Mouse (Mus musculus) CD4-positive helper T cell, adult 2 months (primary cell): Measurements from ENCODE around the gene Sp6.

Source experiments
- DNase-seq: peaks from one replicate; pipeline ENCODE4 v3.0.0-alpha.2; 2012; ENCODE audit warnings: low read depth, missing footprints, low spot score

Gene Sp6

DNA sequence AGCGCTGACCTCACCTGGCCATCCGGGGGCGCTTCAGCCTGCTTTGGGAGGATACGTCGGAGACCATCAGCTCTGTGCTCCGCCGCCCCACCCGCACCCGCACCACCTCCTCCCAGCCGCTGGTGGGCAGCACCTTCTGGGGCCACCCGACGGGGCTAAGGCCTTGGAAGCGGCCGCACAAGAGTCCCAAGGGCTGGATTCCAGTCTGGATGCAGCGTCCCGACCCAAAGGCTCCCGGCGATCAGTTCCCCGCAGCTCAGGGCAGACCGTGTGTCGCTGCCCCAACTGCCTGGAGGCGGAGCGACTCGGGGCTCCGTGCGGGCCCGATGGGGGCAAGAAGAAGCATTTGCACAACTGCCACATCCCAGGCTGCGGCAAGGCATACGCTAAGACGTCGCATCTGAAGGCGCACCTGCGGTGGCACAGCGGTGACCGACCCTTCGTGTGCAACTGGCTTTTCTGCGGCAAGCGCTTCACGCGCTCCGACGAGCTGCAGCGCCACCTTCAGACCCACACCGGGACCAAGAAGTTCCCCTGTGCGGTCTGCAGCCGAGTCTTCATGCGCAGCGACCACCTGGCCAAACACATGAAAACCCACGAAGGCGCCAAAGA lies 8.8 kb downstream of the Sp6 start:
- DNase-seq = peak; percentile 88

DNA sequence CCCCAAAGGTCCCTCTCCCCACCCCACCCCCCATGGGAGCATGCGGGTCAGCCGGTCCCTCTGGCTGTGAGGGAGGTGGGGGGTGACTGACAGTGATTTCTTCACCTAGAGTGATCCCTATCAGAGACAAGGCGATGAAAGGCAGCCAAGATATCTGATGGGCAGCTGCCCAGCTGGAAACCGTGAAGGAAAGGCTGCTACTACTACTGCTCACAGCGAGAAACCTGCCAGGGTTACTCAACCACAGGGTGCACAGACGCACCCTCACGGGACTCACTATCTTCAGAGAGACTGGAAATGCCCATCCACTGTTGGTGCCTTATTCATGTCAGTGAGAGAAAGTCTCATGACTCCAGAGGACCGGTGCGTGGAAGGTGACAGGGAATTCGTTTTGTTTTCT lies 11.8 kb downstream of the Sp6 start:
- no peak for DNase-seq

DNA sequence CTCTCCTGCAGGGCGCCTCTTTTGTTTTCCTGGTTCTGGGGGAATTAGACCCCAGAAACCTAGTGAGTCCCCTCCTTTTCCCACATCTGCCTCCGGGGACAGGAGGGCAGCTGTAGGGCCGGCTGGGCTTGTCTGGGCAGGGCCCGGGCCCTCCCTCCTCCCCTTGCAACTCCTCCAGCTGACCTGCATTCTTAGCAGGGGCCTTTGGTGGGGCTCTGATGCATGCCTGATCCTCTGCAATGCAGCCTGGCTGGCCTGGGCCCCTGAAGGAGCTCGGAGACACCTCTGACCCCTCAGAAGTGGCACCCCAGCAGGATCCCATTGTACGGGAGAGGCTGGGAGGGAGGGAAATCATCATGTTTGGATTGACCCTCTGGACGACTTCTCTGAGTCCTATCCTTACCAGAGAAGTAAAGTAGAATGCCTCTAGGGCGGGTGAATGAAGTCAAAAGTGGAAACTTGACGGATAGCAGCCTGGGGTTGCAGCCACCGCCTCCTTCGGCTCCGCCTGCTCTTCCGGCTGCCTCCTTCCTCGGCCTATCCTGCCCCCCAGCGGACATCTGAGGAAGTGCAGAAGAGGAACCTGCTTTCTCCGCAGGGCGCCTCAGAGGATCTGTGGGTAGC lies 12.6 kb downstream of the Sp6 start:
- DNase-seq = peak; percentile 91

DNA sequence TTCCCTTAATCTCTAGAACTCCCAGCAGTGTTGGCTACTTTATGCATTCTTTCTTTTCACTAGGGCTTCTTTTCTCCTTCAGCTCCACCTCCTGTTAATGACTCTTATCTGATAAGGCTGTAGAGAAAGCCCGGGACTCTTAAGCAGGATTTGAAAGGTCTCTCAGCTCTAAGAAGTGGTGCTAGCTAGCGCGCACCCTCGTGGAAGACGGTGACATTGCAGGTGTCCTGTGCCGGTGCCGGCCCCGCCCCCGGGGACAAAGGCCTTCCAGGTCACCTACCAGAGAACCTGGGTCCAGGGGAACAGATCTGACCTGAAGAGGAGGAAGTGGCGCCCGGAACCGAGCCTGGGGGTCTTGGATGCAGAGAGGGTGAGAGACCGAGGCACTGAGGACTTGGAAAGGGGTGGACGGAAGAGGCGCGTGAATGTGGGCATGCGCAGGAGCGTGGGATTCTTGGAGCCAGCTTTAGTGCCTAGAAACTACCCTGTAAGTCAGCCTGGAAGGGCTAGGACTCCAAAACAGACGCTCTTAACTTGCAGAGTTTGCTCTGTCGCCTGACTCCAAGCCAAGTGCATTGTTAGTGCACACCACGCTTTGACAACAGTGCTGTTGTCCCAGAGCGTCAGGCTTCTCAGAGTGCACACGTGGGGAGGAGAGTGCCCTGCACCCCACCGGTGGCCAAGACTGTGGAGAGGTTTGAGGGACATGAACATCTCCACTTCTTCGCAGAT lies 16.7 kb downstream of the Sp6 start, which contains the start of gene Scrn2:
TSS of gene Scrn2 (plus strand) at position 253 of the 732 bp plus-strand sequence.
- peak; percentile 87 for DNase-seq

DNA sequence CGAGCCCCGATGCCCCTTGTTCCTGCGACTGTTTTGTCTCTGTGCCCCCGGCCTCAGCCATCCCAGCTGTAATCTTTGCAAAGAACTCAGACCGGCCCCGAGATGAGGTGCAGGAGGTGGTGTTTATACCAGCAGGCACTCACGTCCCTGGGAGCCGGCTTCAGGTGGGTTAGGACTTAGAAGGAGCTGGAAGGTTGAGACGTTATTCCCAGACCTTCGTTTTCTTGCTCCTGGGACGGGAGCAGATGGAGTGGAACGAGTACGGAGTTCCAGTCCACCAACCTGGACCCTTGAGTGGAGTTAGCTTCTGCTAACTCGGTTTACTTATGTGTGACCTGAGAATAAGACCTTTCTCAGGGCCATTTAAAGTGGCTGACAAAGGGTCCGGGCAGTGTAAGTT lies 17.2 kb downstream of the Sp6 start:
- DNase-seq = no peak

DNA sequence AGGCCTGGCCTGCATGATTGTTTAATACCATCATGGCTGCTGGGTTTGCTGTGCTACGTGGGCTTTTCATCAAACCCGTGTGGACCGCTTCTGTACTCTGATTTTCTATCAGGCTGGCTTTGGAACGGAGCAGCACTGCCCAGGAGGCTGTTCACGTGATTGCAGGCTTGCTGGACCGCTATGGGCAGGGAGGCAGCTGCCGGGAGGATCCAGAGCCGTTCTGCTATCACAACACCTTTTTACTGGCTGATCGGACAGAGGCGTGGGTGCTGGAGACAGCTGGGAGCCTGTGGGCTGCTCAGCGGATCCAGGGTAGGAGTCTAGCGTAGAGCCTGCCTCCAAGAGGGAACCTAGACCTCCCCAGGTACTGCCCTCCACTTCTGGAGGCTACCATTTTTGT lies 18.8 kb downstream of the Sp6 start:
- no peak for DNase-seq

DNA sequence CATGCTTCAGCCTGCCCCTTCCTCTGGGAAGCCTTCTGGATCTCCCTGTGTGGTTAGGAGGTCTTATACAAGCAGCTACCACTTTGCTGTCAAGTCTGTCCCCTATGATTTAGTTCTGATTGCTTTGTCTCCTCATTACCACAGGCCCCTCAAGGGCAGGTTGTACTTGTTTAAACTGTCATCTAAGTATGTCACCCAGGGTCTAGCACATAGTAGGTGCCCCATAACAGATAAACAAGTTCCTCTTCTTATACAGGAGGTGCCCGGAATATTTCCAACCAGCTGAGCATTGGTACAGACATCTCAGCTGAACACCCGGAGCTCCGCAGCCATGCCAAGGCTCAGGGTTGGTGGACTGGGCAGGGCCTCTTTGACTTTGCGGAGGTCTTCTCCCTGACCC lies 19.3 kb downstream of the Sp6 start:
- DNase-seq = no peak

DNA sequence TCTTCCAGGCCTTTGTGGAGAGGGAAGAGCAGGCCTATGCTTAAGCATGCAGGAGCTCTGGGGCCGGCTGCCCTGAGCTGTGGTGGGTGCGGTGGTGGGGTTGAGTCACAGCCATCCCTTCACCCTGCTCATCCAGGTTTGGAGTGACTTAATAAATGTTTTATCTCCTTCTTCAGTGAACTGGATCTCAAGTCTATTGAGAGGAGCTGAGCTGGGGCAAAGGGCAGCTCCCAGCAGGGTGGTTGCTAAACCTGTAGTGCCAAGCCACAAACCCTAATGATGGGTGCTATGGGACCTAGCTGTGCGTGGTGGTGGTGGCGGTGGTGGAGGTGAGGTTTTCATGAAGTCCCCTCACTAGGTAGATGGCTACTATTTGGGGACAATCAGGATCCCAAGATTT lies 20.6 kb downstream of the Sp6 start:
- no peak for DNase-seq

DNA sequence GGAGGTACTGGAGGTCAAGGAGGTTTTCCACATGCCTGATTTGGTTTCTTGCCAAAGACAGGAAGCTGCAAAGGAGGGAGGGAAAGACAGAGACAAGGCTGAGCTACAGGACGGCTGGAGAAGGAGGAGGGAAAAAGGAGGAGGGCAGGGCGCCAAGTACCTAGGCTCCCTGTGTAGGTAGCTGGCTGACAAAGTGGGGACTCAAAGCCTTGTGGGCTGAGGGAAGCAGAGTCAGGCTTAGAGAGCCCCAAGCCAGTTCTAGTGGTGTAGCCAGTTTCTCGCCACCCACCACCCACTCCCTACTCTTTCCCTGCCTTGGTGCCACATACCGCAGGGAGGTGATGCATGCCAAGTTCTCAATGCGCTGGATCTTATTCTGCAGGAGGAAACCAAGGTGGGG lies 22.9 kb downstream of the Sp6 start:
- no peak for DNase-seq

DNA sequence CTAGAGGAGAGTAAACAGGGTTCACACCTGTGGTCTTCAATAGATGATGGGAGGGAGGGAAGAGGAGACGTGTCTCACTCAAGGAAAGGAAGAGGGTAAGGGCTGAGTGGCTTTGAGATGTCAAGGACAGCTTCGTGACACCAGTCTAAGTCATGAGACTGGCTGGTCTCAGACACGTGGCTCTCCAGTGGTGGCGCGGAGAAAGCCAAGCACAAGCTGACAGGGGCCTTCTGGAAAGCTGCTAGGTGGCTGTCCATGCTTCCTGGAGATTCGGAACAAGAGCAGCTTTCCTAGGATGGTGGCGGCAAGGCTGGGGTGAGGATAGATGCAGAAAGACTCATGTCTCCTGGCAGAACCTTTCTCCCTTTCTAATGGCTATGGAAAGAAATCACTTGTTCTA lies 25.7 kb downstream of the Sp6 start:
- DNase-seq = no peak

DNA sequence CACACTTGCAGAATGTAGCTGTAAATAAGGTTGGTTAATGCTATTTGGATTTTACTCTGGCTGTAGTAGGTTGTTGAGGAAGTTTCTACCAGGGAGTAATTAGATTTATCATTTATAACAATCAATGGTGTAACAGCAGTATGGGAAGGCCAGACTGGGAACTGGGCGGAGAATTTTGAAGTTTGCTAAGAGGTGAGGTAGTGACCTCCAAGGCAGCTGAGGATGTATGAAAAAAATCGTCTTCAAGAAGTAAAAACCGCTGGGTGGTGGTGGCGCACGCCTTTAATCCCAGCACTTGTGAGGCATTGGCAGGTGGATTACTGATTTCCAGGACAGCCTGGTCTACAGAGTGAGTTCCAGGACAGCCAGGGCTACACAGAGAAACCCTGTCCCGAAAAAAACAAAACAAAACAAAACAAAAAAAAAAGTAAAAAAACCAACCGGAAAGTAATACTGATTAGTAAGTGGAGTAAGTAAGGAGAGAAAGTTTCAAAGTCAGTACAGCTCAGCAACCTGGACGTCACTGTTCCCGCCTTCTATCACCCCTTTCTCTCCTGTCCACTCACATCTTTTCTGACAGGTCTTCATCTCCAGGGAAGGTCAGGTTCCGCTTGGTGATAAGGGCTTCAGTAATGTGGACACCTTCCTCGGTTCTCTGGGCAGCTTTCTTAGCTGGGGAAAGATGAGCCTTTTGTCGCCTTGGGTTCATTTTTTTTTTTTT lies 27.3 kb downstream of the Sp6 start:
- no peak for DNase-seq

DNA sequence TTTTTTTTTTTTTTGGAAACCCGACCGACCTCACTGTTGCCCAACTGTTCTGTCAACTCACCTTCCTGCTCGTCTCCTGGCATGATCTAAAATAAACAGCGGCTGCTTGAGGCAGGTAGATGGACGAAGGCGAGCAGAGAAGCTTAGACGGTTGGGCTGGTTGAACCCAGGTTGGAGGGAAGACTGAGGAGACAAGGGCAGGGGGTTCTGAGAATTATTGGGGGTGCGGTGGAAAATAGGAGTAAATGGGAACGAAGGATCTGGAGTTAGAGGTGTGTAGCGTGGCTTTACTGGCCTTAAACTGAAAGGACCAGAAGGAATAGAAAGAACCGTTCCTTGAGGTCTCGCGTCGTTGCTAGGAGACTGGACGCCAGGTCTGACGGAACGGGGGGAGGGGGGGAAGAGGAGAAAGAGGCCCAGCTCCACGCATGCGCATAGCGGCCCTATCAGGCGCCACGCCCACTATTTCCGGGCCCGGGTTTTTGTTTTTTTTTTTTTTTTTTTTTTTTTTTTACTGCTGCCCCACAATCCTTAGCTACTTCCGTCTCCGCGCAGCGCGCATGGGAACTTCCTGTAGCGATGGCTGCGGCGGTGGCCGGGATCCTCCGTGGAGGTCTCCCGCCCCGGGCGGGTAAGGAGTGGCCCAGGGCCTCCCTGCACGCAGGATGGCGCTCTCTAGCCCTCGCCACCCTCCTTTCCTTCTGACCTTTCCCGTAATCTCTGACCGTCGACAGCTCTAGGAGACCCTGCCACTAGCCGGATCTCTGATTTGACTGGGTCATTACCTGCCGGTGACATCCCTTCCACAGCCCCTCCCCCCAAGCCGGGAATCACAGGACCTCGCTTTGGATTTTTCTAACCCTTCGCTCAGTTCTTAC lies 28.1 kb downstream of the Sp6 start, which contains the start of the genes Lrrc46 and Mrpl10:
TSS of gene Lrrc46 (minus strand) at position 386 of the 878 bp plus-strand sequence.
TSS of gene Mrpl10 (plus strand) at position 539 of the 878 bp plus-strand sequence.
- peak; percentile 95 for DNase-seq

DNA sequence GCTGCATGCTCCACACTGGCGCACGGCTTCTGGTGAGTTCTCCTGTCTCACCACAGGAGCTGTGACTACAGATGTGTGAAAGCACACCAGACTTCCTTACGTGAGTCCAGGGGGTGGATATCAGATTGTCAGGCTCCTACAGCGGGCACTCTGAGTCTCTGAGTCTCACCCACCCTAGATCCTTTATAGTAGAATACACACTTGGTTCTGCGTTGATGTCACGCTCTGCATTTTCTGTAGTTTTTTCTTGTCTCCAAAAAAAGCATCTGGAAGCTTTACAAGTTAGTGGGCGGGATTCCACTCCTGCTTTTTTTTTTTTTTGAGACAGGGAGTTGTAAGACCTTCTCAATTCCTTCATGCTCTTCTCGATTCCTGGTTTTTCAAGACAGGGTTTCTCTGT lies 31.7 kb downstream of the Sp6 start:
- DNase-seq = no peak

DNA sequence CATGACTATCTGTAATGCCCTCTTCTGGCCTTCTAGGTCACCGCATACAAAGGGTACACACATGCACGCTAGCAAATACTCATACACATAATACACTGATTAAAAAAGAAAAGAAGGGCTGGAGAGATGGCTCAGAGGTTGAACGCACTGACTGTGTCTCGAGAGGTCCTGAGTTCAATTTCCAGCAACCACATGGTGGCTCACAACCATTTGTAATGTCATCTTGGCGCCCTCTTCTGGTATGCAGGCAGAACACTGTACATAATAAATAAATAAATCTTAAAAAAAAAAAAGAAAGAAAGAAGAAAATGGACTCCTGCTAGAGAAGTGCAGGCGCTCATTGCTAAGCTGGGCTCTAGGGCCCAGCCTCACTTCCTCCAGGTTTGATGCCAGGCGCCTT lies 32.7 kb downstream of the Sp6 start:
- peak; percentile 50 for DNase-seq

DNA sequence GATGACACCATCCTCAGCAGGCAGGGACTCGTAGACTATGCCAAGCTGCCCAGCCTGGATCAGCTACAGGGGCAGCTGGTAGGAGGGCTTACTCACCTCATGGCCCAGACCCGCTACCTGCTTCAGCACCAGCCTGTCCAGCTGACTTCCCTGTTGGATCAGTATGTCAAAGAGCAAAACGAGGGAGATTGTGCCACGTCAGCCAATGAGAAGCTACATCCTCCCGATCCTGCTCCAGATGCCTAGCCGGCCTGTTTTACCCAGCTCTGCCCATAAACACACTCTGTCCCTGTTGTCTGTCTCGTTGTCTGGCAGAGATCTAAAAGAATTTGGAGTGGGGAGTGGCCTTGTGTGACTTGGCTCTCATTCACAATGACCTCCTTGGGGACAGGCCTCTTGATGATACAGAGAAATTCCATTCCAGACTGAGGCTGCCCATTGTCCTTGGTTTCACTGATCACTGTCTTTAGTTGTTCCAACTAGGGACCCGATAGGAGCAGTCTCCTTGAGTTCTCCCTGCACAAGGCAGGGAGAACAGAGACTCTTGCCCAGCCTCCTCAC lies 35.0 kb downstream of the Sp6 start:
- DNase-seq = no peak

DNA sequence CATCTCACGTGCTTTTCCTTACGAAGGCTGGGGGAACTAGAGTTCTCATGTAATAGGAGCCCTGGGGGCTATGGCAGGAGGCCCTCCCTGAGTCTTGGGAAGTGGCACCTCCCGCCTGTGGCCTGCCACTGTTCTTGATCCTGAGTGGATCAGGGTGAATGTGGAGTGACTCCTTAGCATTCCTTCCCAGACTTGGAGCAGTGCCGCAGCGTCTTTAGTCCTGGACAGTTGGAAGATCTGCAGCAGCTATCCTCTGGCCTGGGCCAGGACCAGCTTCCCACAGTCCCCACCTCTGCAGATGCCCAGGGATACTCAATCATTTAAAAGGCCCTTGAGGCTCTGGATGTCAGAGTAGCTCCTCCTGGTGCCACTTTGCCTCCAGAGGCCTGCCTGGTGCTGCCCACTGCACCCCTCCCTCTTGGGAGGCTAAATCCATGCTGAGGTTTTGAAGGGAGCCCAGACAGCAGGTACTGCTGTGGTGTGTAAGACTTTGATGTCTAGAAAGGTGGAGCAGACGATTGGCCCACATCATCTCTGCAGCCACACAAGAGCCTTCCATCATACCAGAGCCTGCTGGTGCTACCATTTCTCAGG lies 36.4 kb downstream of the Sp6 start:
- DNase-seq = no peak

DNA sequence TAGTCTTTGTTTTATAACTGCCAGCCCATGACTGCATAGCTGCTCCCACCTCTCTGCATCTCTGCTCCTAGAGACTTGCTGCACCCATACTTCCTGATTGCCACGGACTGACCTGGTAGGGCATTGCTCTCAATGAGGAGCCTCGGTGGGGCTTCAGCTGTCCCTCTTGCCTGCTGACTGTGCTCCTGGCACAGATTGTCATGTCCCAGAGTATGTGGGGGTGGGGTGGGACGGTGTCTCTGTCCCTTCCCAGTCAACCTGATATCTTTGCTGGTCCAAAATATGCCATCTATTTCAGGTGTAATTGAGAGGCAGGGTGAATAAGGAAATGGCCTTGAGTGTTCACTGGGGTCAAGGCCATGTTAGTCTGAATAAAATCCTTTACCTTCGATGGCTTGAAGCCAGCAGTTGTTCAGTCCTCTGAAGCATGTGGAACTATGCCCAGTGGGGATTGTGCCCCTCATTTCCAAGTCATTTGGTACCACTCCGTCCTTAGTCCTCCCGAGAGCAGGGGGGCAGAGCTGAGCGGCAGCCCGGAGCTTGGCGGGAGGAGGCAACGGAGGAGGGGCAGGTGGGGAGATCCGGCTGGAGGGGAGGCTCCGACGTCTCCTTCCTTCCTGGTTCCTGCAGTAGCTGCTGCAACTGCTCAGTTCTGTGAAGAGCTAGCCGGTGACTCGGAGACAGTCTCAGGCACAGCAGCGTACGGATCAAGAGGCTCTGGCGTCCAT lies 37.2 kb downstream of the Sp6 start, which contains the start of gene Osbpl7:
TSS of gene Osbpl7 (plus strand) at position 413 of the 728 bp plus-strand sequence.
- peak; percentile 75 for DNase-seq

DNA sequence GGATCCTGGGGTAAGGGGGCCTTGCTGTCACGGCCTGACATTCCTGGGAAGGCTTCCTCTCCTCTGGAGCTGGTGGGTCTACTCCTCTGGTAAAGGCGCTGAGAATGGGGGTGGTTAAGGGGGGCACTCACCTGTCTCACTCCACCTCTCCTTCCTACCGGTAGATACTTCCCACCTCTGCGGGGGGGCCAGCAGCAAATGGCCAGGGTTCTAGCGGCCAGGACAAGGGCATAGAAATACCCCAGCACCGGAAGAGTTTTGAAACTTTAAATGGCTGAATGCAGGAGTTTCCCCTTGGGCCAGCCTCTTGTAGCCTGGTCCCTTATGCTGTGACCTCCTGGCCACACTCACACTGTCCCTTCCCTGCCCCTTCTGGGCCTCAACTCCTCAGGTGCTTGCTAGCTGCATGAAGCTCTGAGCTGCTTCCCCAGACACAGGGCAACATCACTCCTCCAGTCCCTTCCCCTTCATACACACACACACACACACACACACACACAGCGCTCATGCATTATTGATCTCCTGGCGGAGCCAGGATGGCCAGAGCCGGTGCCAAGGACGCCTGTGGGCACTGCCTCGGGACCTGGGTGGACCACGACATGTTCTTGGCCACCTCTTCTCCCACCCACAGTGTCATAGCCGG lies 37.9 kb downstream of the Sp6 start:
- peak; percentile 32 for DNase-seq

DNA sequence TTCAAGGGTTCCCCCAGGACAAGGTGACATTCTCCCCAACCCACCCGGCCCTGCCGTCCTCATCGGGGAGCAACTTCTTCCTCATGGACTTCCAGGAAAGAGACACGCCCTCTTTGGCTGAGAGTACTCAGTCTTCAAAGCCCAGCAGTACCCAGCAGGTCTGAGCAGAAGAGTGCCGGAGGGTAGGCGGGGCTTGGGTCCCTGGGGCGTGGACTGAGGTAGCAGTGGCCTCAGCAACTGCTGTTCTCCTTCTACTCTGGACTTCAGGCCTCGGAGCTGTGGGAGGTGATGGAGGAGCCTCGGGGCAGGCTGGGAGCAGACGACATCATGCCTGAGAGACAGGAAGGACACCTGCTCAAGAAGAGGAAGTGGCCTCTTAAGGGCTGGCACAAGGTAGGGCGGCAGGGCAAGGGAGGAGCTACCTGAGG lies 39.0 kb downstream of the Sp6 start:
- DNase-seq = peak; percentile 41
